Mouse (Mus musculus): ENCODE results near the gene Slc12a5.

Slc12a5 gene

GRCm38 (mm10) chr2:164947506-164947905 is 13.1 kb upstream of the Slc12a5 start:
- no peak for DNase-seq (ENCODE audit: low spot score in 2 of 2)

DNA sequence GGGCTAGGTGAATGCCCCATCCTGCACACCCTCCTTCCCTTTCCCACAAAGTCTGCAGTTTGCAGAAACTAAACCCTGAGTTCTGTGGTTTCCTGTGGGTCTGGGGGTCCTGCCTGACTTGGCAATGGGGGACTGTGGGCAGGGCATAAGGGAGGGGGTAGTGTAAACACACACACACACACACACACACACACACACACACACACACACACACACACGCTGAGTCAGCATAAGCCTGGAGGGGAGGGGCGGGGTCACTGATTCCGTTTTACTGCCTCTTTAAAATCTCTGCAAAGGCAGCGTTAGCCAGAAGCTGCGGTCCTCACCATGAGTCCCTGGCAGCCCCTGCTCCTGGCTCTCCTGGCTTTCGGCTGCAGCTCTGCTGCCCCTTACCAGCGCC is 12.7 kb upstream of the Slc12a5 start:
- peak in 1 of 2 experiments; percentile 33 for DNase-seq (ENCODE audit: low spot score in 2 of 2)

DNA sequence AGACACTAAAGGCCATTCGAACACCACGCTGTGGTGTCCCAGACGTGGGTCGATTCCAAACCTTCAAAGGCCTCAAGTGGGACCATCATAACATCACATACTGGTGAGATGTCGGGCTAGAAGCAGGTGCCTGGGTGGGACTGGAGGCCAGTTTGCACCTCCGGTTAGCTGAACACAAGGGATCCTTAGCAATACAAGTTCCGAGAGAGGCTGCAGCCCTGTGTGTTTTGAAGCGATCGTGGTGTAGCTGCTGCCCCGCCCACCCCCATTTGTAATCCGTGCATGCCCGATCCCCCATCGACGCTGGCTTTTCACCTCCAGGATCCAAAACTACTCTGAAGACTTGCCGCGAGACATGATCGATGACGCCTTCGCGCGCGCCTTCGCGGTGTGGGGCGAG is 11.6 kb upstream of the Slc12a5 start:
- no peak for DNase-seq (ENCODE audit: low spot score in 2 of 2)

DNA sequence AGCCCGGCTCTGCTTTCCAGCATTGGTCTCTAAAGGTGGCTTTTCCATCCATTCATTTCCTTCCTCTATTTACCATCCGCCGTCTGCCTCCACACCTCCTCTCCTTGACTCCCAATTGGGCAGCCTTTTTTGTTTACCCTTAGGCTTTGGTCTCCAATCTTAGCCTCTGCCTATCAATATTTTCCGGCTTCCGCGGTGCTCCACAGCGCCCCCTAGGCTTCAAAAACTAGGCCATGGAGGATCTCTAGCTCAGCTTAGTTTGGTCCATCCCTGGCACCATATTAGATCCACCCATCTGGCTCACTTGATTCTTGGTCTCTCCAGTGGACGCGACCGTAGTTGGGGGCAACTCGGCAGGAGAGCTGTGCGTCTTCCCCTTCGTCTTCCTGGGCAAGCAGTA is 10.1 kb upstream of the Slc12a5 start:
- DNase-seq (ENCODE audit: low spot score in 2 of 2): no peak

DNA sequence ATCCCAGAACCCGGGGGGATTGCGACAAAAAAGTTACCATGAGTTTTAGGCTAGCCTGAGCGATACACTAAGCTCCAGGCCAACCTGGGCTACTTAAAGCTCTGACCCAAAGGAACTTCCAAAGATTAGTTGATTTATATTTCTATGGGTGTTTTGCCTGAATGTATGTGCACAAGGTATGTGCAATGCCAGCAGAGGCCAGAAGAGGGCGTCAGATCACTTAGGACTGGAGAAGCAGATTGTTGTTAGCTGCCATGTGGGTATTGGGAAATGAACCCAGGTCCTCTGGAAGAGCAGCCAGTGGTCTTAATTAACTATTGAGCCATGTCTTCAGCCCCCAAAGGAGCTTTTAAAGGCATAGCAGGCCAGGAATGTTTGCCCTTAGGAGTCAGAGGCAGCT is 8.9 kb upstream of the Slc12a5 start:
- no peak for DNase-seq (ENCODE audit: low spot score in 2 of 2)

GRCm38 (mm10) chr2:164952448-164952847 is 8.2 kb upstream of the Slc12a5 start:
- DNase-seq (ENCODE audit: low spot score in 2 of 2): no peak

DNA sequence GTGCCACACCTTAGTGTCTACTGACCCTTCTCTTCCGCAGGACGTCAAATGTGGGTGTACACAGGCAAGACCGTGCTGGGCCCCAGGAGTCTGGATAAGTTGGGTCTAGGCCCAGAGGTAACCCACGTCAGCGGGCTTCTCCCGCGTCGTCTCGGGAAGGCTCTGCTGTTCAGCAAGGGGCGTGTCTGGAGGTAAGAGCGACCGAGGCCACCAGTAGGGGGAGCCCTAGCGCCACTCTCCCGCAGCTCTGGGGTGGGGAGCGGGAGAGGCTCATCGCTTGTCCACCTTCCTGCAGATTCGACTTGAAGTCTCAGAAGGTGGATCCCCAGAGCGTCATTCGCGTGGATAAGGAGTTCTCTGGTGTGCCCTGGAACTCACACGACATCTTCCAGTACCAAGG is 7.4 kb upstream of the Slc12a5 start:
- peak; percentile 71 to 91 for DNase-seq (ENCODE audit: low spot score in 2 of 2)

GRCm38 (mm10) chr2:164955725-164956124 is 4.9 kb upstream of the Slc12a5 start:
- no peak for DNase-seq (ENCODE audit: low spot score in 2 of 2)

GRCm38 (mm10) chr2:164956195-164956594 is 4.4 kb upstream of the Slc12a5 start:
- no peak for DNase-seq (ENCODE audit: low spot score in 2 of 2)

- no peak for DNase-seq (ENCODE audit: low spot score in 2 of 2)
These were observed 2.9 kb upstream of the Slc12a5 start for GRCm38 (mm10) chr2:164957548-164958315.

DNA sequence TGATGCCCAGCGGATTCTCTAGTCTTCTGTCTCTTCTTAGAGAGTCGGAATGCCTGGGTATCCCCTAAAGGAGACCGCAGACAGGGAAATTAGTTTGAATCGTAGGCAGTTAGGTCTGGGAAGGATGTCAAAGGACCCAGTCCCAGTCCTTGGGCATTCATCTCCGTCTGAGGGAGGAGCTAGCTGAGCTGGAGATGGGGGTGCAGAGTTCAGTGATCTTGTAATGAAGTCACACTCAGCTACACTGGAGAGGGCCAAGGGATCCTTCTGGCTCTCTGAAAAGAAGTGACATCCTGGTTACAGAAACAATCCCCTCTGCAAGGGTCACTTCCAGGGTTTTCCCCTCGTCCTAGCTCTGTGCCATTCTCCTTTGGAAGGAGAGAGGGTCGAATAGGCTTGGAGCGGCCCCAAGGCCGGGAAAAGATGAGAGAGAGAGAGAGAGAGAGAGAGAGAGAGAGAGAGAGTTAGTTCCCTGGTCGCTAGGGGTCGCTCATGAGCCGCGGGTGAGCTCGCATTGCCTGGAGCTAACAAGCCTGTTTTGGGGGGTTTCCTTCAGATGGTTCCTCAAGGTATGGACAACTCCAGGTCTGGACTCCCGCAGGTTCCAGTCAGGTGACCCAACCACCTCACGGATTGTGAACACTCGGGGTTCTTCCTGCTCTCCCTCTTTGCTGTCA is 1.0 kb downstream of the Slc12a5 start:
- peak; percentile 67 to 89 for DNase-seq (ENCODE audit: low spot score in 2 of 2)

GRCm38 (mm10) chr2:164962183-164962580 is 1.6 kb downstream of the Slc12a5 start:
- no peak for DNase-seq (ENCODE audit: low spot score in 2 of 2)

DNA sequence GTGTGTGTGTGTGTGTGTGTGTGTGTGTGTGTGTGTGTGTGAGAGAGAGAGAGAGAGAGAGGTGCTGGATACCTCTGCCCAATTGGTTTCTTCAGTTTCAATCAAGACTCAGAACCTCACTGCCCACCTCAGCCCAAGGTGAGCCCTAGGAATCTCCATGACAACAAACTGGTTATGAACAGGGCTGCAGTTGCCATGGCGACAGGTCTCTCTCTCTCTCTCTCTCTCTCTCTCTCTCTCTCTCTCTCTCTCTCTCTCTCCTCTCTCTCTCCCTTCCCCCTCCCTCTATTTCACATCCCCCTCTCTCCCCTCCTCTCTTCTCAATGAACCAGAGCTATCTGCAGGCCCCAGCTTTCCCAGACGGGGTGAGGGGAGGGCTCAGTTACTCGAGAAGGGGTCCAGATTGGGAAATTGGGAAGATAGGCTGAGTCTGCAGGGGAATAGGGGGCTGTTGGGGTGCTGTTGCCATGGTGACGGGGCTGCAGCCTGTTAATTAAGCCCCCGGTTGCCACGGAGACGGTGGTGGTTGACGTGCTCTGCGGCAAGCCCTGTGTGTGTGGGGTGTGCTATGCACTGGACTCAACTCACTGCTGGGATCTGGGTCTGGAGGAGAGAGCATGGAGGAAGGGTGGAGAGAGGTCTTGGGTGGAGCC is 3.8 kb downstream of the Slc12a5 start:
- DNase-seq (ENCODE audit: low spot score in 2 of 2): no peak

GRCm38 (mm10) chr2:164964981-164965380 is 4.4 kb downstream of the Slc12a5 start:
- DNase-seq (ENCODE audit: low spot score in 2 of 2): no peak

- DNase-seq (ENCODE audit: low spot score in 2 of 2): no peak
These were observed 5.8 kb downstream of the Slc12a5 start for GRCm38 (mm10) chr2:164966381-164966780.

DNA sequence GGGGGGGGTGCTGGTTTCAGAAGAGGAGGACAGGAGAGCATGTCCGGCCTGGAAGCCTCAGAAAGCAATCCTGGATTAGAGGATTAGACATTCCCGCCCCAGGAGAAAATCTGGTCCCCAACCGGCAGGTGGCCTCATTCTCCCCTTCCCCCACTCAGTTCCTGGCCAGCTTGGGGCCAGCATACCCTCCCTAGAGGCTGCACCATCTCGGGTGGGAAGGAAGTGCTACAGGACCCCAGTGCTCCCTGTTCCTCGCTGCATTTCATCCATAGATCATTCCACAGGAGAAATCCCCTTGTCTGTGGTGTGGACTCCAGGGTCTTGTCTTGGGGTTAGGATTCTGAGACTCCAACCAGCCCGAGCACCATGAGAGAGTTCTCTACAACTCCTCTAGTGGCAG is 6.6 kb downstream of the Slc12a5 start:
- DNase-seq (ENCODE audit: low spot score in 2 of 2): no peak

DNA sequence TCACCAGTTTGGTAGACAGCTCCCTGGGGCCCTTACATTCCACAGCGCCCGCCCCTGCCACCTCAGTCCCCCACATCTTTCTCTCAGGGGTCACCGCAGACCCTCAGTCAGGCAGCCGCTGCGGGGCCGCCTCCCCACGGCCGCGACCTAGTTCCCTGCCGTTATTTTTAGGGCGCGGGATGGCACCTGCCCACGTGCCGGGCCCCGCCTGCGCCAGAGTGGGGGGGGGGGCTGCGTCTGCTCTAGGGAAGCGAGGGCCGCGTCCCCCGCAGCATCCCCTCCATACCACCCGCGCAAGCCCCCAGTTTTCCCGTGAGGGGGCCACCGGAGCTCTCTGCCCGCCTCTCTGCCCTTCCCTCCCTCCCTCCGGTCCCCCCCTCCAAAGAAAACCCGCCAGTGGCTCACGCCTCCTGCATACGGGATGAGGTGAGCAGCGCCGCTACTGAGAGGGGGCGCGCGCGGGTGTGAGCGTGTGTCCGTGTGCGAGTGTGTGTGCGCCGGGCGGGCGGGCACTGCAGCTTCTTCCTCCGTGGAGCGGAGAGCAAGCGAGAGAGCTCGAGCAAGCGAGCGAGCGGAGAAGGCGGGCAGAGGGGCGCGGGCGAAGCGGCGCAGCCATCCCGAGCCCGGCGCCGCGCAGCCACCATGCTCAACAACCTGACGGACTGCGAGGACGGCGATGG is 7.3 kb downstream of the Slc12a5 start:
- DNase-seq (ENCODE audit: low spot score in 2 of 2): no peak

GRCm38 (mm10) chr2:164968451-164968851 is 7.8 kb downstream of the Slc12a5 start:
- DNase-seq (ENCODE audit: low spot score in 2 of 2): no peak

GRCm38 (mm10) chr2:164969348-164969781 is 8.8 kb downstream of the Slc12a5 start:
- DNase-seq (ENCODE audit: low spot score in 2 of 2): no peak

GRCm38 (mm10) chr2:164970631-164971196 is 10.1 kb downstream of the Slc12a5 start:
- no peak for DNase-seq (ENCODE audit: low spot score in 2 of 2)

DNA sequence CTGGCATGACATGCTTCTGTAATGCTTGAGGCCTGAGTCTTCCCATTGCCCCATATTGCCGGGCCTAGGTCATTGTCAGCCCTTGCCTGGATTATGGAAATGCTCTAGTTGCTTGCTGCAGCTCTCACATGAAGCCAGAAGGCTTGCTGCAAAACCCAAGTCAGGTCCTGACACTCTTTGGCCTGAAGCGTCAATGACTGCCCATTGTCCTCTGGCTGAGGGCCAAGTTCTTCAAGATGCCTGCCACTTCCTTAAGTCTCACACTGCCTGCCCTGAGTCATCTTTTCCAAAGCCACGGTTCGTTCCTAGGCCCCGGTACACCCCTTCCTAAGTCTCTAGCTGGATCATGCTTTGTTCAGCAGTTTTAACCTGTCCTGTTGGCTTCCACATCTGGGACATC is 12.0 kb downstream of the Slc12a5 start:
- no peak for DNase-seq (ENCODE audit: low spot score in 2 of 2)

DNA sequence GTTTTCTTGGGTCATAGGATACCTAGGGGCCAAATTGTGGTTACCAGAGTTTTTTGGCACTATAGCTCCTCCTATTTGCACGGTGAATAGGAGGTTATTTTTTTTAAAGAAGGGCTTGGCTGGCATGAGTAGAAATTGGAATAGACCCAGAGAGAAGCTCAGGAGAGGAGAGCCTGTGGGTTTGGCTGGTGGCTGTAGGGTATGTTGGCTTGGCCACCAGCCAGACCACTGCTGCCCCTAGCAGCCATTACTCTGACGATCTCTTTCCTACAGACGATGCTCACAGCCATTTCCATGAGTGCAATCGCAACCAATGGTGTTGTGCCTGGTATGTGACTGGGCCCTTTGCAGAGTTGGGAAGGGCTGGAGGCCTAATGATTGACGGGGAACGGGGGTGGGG is 15.0 kb downstream of the Slc12a5 start:
- DNase-seq (ENCODE audit: low spot score in 2 of 2): no peak
